Mouse (Mus musculus): ENCODE measurements around the gene Zfhx3.

GRCm38 (mm10) chr8:108926106-108926505, 983.7 kb downstream of the Zfhx3 start:
- TF ChIP-seq CTCF (IDR thresholded peaks at IDR 0.05; ENCODE audit: low read depth) = no peak
- TF ChIP-seq EP300 (IDR thresholded peaks at IDR 0.05; ENCODE audit: low read depth) = no peak

Data from liver, embryonic 14.5 days (tissue).